Mouse (Mus musculus) cerebellum, adult 2 months (tissue): ENCODE measurements at regions not wholly inside any gene's neighbourhood (a gene's known extent, or its start where the extent isn't known, plus 50 kb on each side); places are given as distances from the start of the nearest gene placed in this dataset.

Experiments
- CTCF ChIP-seq: fragments of 200-500 bp; IDR thresholded peaks from 2 replicates; pipeline ENCODE4 v1.5.1; 2011; ENCODE audit warnings: low read depth, mild to moderate bottlenecking, control low read depth, low read length, moderate library complexity, borderline replicate concordance; ENCODE audit not compliant: insufficient read depth
- POLR2A ChIP-seq: fragments of 200-500 bp; IDR thresholded peaks from 2 replicates; pipeline ENCODE4 v1.6.1; 2011; ENCODE audit warnings: low read length, control low read depth, borderline replicate concordance; ENCODE audit not compliant: insufficient read depth

DNA sequence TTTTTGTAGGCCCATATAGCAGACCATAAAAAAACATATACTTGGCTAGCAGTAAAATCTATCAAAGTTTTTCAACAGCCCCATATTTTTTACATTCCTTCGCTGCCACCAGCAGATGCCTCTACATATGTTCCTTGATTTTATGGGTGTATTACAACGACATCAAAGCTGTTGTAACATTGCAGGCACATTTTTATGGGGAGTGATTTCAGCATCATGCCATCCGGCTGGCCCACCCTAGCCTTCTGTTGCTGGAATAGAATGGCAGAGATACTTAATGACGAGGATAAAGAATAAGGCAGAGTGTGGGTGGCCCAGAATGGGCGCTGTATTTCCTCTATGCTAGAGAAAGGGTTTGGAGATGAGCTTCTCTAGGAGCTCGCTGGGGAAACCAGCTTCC is 698.7 kb upstream of the Api5 start:
- TF ChIP-seq CTCF (no peak), POLR2A (no peak)
